Mouse (Mus musculus): Measurements from ENCODE around the gene Kcnk4.

DNA sequence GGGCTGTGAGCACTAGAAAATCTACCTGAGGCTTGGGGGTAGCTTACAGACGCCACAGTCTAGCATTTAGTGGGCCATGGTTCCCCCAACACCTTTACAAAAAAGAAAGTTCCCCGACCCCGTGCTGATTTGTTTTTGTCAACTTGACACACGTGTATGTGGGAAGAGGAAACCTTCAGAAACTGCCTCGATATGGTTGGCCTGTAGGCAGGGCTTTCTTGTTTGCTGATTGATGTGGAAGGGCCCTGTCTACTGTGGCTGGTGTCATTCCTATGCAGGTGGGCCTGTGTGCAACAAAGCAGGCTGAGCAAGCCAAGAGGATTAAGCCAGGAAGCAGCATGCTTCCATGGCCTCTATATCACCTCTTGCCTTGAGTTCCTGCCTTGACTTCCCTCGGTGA is 21.3 kb downstream of the Kcnk4 start:
- TF ChIP-seq CTCF (conservative IDR thresholded peaks at IDR 0.05; ENCODE audit: low read length), result no peak
- TF ChIP-seq NANOG (IDR thresholded peaks at IDR 0.05; ENCODE audit: borderline replicate concordance, low read length), result no peak
- no peak for TF ChIP-seq POU5F1 (IDR thresholded peaks at IDR 0.05; ENCODE audit: borderline replicate concordance, low read length)

Data from E14TG2a.4 (cell line).